Mouse (Mus musculus): Measurements from ENCODE around the gene Dmkn. TPM values are rescaled to one million over a fixed set of nuclear protein-coding genes. Genes with fewer than 3 reads are reported as not detected.

Gene Dmkn
- polyA plus RNA-seq, 1 experiment from 2014 or later, result 0.89 TPM

DNA sequence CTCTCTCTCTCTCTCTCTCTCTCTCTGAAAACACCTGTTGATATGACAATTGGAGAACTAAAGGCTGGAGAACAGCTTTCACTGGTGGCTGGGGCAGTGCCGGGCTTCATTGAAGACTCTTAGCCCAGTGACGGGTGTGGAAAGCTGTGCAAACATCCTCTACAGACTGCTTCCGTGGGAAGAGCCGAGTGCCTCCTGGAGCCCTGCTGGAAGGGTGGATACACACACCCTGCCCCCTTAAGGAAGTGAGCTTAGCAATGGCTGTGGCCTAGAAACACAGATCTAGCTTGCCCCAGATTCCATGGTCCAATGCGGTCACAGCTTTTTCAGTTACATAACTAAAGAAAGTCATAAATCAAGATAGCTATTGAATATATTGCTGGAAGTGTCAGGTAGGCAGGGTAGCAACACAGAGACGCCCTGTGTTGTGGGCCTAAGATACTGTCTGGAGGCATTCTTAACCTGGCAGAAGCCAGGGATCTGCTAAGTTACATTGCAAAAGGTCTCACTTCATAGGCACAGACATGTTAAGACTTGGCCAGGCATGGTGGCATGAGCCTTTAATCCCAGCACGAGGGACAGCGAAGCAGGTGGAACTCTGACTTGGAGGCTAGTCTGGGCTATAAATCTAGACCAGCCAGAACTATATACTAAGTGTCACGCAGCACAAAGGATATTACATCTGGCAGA is 40.6 kb downstream of the Dmkn start:
- Histone ChIP-seq H3K4me3 (ENCODE audit: low read length) (no peak overlapping the region), H3K27me3 (ENCODE audit: insufficient read depth, low read length) (no peaks in the 10 kb centered on the region), H3K27ac (ENCODE audit: low read length) (no peak overlapping the region), H3K9me3 (ENCODE audit: low read length) (peaks cover 20% of the 10 kb centered on the region), H3K4me2 (replicated peaks; ENCODE audit: low read depth, low read length) (no peak overlapping the region), H3K4me1 (ENCODE audit: insufficient read depth, low read length) (no peaks in the 10 kb centered on the region), H3K9ac (replicated peaks; ENCODE audit: low read length) (no peak overlapping the region), H3K36me3 (ENCODE audit: insufficient read depth, low read length) (no peaks in the 10 kb centered on the region)
- no peak for ATAC-seq (ENCODE audit: low FRiP score, low TSS enrichment)
- 76% methylated on average over 9 of the region's 9 CpGs for WGBS

DNA sequence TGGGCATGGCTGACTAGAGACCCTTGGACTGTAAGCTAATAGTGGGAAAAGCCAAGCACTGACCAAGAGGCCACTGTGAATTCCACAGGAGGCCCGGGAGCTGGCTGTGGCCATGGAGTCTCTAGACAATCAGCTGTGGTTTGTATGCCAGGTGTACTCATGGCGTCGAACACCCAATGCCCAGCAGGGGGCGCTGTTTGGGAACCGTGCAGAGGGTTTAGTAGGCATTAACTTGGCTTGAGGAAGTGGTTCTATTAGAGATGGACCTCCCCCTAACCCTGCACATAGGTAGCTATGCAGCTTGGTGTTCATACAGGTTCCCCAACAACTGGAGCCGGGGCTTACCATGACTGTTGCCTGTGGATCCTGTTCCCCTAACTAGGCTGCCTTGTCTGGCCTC is 42.4 kb downstream of the Dmkn start:
- Histone ChIP-seq H3K36me3 (ENCODE audit: insufficient read depth, low read length) (no peaks in the 10 kb centered on the region), H3K4me1 (ENCODE audit: insufficient read depth, low read length) (no peaks in the 10 kb centered on the region), H3K4me3 (ENCODE audit: low read length) (no peak overlapping the region), H3K9me3 (ENCODE audit: low read length) (peaks cover 13% of the 10 kb centered on the region), H3K27ac (ENCODE audit: low read length) (no peak overlapping the region), H3K4me2 (replicated peaks; ENCODE audit: low read depth, low read length) (no peak overlapping the region), H3K9ac (replicated peaks; ENCODE audit: low read length) (no peak overlapping the region), H3K27me3 (ENCODE audit: insufficient read depth, low read length) (no peaks in the 10 kb centered on the region)
- WGBS, result 51% methylated on average over 6 of the region's 6 CpGs
- no peak for ATAC-seq (ENCODE audit: low FRiP score, low TSS enrichment)

GRCm38 (mm10) chr7:30810319-30810718 is 46.8 kb downstream of the Dmkn start:
- no peak overlapping the region for H3K4me2 ChIP-seq (replicated peaks; ENCODE audit: low read depth, low read length)
- H3K27ac ChIP-seq (ENCODE audit: low read length), result no peak overlapping the region
- ATAC-seq (ENCODE audit: low FRiP score, low TSS enrichment), result no peak
- no peak overlapping the region for H3K4me3 ChIP-seq (ENCODE audit: low read length)
- H3K36me3 ChIP-seq (ENCODE audit: insufficient read depth, low read length), result no peaks in the 10 kb centered on the region
- H3K4me1 ChIP-seq (ENCODE audit: insufficient read depth, low read length), result peaks cover 10% of the 10 kb centered on the region; the same call in 1 of the 2 replicates
- peaks cover 6% of the 10 kb centered on the region; the same call in 1 of the 2 replicates for H3K9me3 ChIP-seq (ENCODE audit: low read length)
- no peaks in the 10 kb centered on the region for H3K27me3 ChIP-seq (ENCODE audit: insufficient read depth, low read length)
- WGBS, result 54% methylated on average over 6 of the region's 6 CpGs
- no peak overlapping the region for H3K9ac ChIP-seq (replicated peaks; ENCODE audit: low read length)

GRCm38 (mm10) chr7:30811757-30812290 is 48.3 kb downstream of the Dmkn start:
- H3K27ac ChIP-seq (ENCODE audit: low read length), result peak overlapping the region; percentile 46; the same call in 1 of the 2 replicates
- no peak overlapping the region for H3K4me3 ChIP-seq (ENCODE audit: low read length)
- ATAC-seq (ENCODE audit: low FRiP score, low TSS enrichment), result 0 out of 2 replicates have a peak, but pooled peaks have one; percentile 19
- WGBS, result 46% methylated on average over 9 of the region's 9 CpGs
- peaks cover 10% of the 10 kb centered on the region; the same call in 1 of the 2 replicates for H3K4me1 ChIP-seq (ENCODE audit: insufficient read depth, low read length)
- H3K9me3 ChIP-seq (ENCODE audit: low read length), result peaks cover 6% of the 10 kb centered on the region; the same call in 1 of the 2 replicates
- no peaks in the 10 kb centered on the region for H3K36me3 ChIP-seq (ENCODE audit: insufficient read depth, low read length)
- H3K27me3 ChIP-seq (ENCODE audit: insufficient read depth, low read length), result no peaks in the 10 kb centered on the region
- no peak overlapping the region for H3K9ac ChIP-seq (replicated peaks; ENCODE audit: low read length)
- H3K4me2 ChIP-seq (replicated peaks; ENCODE audit: low read depth, low read length), result no peak overlapping the region

- H3K27ac ChIP-seq (ENCODE audit: low read length), result peak overlapping the region; percentile 46; the same call in 1 of the 2 replicates
- 76% methylated on average over 6 of the region's 6 CpGs for WGBS
Observed at GRCm38 (mm10) chr7:30812291-30812807, 48.8 kb downstream of the Dmkn start.

DNA sequence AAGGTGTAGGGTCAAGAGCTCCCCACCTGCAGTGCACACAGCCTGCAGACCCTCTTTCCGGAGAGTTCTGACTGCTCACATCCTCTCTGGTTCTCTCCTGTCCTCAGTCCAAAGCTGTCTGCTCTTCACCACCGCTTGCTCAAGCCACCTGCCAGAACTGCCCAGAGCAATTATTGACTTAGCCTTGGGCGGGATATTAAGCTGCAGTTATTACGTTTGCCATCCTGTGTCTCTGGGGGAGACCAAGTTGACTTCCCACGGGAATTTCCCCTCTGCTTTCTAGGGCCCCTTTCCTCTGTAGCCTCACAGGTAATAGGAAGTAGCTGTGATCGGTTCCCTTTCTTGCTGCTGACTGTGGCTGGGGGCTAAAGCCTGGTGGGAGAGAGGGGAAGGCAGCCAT is 56.6 kb downstream of the Dmkn start:
- H3K4me3 ChIP-seq (ENCODE audit: low read length), result no peak overlapping the region
- no peak overlapping the region for H3K4me2 ChIP-seq (replicated peaks; ENCODE audit: low read depth, low read length)
- peaks cover 3% of the 10 kb centered on the region for H3K4me1 ChIP-seq (ENCODE audit: insufficient read depth, low read length)
- 56% methylated on average over 6 of the region's 6 CpGs for whole genome bisulfite sequencing
- H3K9me3 ChIP-seq (ENCODE audit: low read length), result no peaks in the 10 kb centered on the region
- no peak overlapping the region for H3K27ac ChIP-seq (ENCODE audit: low read length)
- H3K36me3 ChIP-seq (ENCODE audit: insufficient read depth, low read length), result no peaks in the 10 kb centered on the region
- H3K27me3 ChIP-seq (ENCODE audit: insufficient read depth, low read length), result no peaks in the 10 kb centered on the region
- no peak overlapping the region for H3K9ac ChIP-seq (replicated peaks; ENCODE audit: low read length)
- no peak for ATAC-seq (ENCODE audit: low FRiP score, low TSS enrichment)

More at GRCm38 (mm10) chr7:30812291-30812807, 48.8 kb downstream of the Dmkn start:
- ATAC-seq (ENCODE audit: low FRiP score, low TSS enrichment), result no peak
- Histone ChIP-seq H3K9me3 (ENCODE audit: low read length) (peaks cover 6% of the 10 kb centered on the region; the same call in 1 of the 2 replicates), H3K9ac (replicated peaks; ENCODE audit: low read length) (no peak overlapping the region), H3K4me1 (ENCODE audit: insufficient read depth, low read length) (peaks cover 10% of the 10 kb centered on the region; the same call in 1 of the 2 replicates), H3K36me3 (ENCODE audit: insufficient read depth, low read length) (no peaks in the 10 kb centered on the region), H3K4me2 (replicated peaks; ENCODE audit: low read depth, low read length) (no peak overlapping the region), H3K4me3 (ENCODE audit: low read length) (no peak overlapping the region), H3K27me3 (ENCODE audit: insufficient read depth, low read length) (no peaks in the 10 kb centered on the region)

DNA sequence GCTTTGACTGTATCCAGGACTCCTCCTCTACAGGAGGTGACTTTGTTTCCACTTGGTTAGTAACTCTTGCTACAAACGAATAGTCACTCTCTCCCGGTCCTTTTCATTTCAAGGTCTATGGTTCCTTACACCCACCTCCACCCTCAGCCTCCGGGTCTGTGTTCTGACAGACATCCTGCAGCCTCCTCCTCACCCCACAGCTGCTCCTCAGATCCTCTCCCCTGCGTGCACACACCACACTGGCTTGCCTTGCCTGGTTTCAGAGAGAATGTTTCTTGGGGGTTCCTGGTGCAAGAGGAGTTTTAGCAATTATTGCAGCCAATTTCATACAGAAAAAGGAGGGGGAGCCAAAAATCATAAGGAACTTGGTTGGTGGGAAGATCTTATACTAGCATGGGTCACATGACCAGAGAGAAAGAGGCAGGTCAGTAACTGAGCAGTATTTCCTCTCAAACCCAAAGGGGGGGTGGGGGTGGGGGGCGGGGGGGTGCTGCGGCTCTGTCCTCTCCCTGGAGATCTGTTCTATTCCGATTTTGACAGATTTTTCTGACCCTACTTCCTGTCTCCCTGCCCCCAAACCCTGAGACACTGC is 57.4 kb downstream of the Dmkn start:
- H3K9ac ChIP-seq (replicated peaks; ENCODE audit: low read length), result no peak overlapping the region
- no peak overlapping the region for H3K4me2 ChIP-seq (replicated peaks; ENCODE audit: low read depth, low read length)
- peak; percentile 31; the same call in 1 of the 2 replicates for ATAC-seq (ENCODE audit: low FRiP score, low TSS enrichment)
- H3K4me1 ChIP-seq (ENCODE audit: insufficient read depth, low read length), result peaks cover 3% of the 10 kb centered on the region
- H3K4me3 ChIP-seq (ENCODE audit: low read length), result no peak overlapping the region
- 26% methylated on average over 7 of the region's 7 CpGs for WGBS
- no peaks in the 10 kb centered on the region for H3K9me3 ChIP-seq (ENCODE audit: low read length)
- no peak overlapping the region for H3K27ac ChIP-seq (ENCODE audit: low read length)
- H3K27me3 ChIP-seq (ENCODE audit: insufficient read depth, low read length), result no peaks in the 10 kb centered on the region
- no peaks in the 10 kb centered on the region for H3K36me3 ChIP-seq (ENCODE audit: insufficient read depth, low read length)

GRCm38 (mm10) chr7:30821532-30821931 is 58.0 kb downstream of the Dmkn start:
- Histone ChIP-seq H3K9ac (replicated peaks; ENCODE audit: low read length) (no peak overlapping the region), H3K4me2 (replicated peaks; ENCODE audit: low read depth, low read length) (no peak overlapping the region), H3K36me3 (ENCODE audit: insufficient read depth, low read length) (no peaks in the 10 kb centered on the region), H3K4me1 (ENCODE audit: insufficient read depth, low read length) (peaks cover 3% of the 10 kb centered on the region), H3K27ac (ENCODE audit: low read length) (no peak overlapping the region), H3K4me3 (ENCODE audit: low read length) (no peak overlapping the region), H3K9me3 (ENCODE audit: low read length) (no peaks in the 10 kb centered on the region), H3K27me3 (ENCODE audit: insufficient read depth, low read length) (no peaks in the 10 kb centered on the region)
- 41% methylated on average over 5 of the region's 5 CpGs for WGBS
- no peak; the same call in 1 of the 2 replicates for ATAC-seq (ENCODE audit: low FRiP score, low TSS enrichment)

GRCm38 (mm10) chr7:30823675-30824074 is 60.1 kb downstream of the Dmkn start, which contains the start of gene Ffar2:
Gene Ffar2 (minus strand): TSS chr7:30823775.
- Histone ChIP-seq H3K27ac (ENCODE audit: low read length) (no peak within 1 kb of the TSS), H3K4me1 (ENCODE audit: insufficient read depth, low read length) (peaks cover 3% of the 10 kb centered on the region), H3K9ac (replicated peaks; ENCODE audit: low read length) (no peak within 1 kb of the TSS), H3K9me3 (ENCODE audit: low read length) (no peaks in the 10 kb centered on the region), H3K27me3 (ENCODE audit: insufficient read depth, low read length) (no peaks in the 10 kb centered on the region), H3K4me3 (ENCODE audit: low read length) (no peak within 1 kb of the TSS), H3K36me3 (ENCODE audit: insufficient read depth, low read length) (no peaks in the 10 kb centered on the region), H3K4me2 (replicated peaks; ENCODE audit: low read depth, low read length) (no peak within 1 kb of the TSS)
- 90% methylated on average over 18 of the region's 18 CpGs for WGBS
- no peak for ATAC-seq (ENCODE audit: low FRiP score, low TSS enrichment)
